ENCODE assay signal across 20 mouse cellular contexts in genomic region chr10:96847028-96847427, GRCm38 (mm10).
DNase-seq lines count a peak whose midpoint lies in the region; ATAC-seq and TF ChIP-seq lines count a peak whose summit lies in the region.
"Had no signal": no experiment of that assay in that cellular context is flagged by ENCODE, and none has a peak within 500 bp of the region (broad histone marks: within the 10 kb centered on the region; RNA-seq: fewer than 3 reads in every experiment).

No protein-coding gene starts in this region.

- no peak overlapping the region for H3K4me3 ChIP-seq in hindbrain, embryonic 10.5 days
- no peak overlapping the region for H3K4me3 ChIP-seq in hindbrain, embryonic 14.5 days (replicated peaks; ENCODE audit: low read length)
- no peak overlapping the region for H3K4me3 ChIP-seq in brown adipose tissue, adult 24 weeks (ENCODE audit: insufficient read depth, low read depth, low read length)
- H3K4me3 ChIP-seq in forebrain, postnatal 0 days (ENCODE audit: low read depth, low read length): no peak overlapping the region
- H3K4me3 ChIP-seq: embryonic facial prominence, embryonic 12.5 days; heart, embryonic 12.5 days; hindbrain, embryonic 13.5 days; left cerebral cortex, adult 2 months; limb, embryonic 15.5 days had no signal

- peaks cover 12% of the 10 kb centered on the region; the same call in 1 of the 2 replicates for H3K4me1 ChIP-seq in hindbrain, embryonic 10.5 days (replicated peaks)
- H3K4me1 ChIP-seq in hindbrain, embryonic 14.5 days (replicated peaks; ENCODE audit: control insufficient read depth, insufficient read depth, low read length): no peaks in the 10 kb centered on the region; the same call in 1 of the 2 replicates
- peaks cover 5% of the 10 kb centered on the region; the same call in 1 of the 2 replicates for H3K4me1 ChIP-seq in brown adipose tissue, adult 24 weeks (ENCODE audit: control insufficient read depth, insufficient read depth, insufficient read length, low read length)
- H3K4me1 ChIP-seq in forebrain, postnatal 0 days (ENCODE audit: insufficient read depth): 0 out of 2 replicates have a peak, but pooled peaks cover 7% of the 10 kb centered on the region
- H3K4me1 ChIP-seq: embryonic facial prominence, embryonic 12.5 days; hindbrain, embryonic 13.5 days; limb, embryonic 15.5 days had no signal

- H3K27ac ChIP-seq in hindbrain, embryonic 10.5 days: peak overlapping the region; percentile 59
- no peak overlapping the region for H3K27ac ChIP-seq in hindbrain, embryonic 14.5 days
- peak overlapping the region; percentile 77 for H3K27ac ChIP-seq in brown adipose tissue, adult 24 weeks (replicated peaks; ENCODE audit: low read depth, low read length)
- peak overlapping the region; percentile 21 for H3K27ac ChIP-seq in forebrain, postnatal 0 days (ENCODE audit: low read depth, low read length)
- H3K27ac ChIP-seq: embryonic facial prominence, embryonic 12.5 days; hindbrain, embryonic 13.5 days; left cerebral cortex, adult 2 months; limb, embryonic 15.5 days; liver, embryonic 14.5 days had no signal

- TF ChIP-seq CTCF in forebrain, postnatal 0 days (IDR thresholded peaks at IDR 0.05; ENCODE audit: low read depth): no peak

- H3K9ac ChIP-seq in hindbrain, embryonic 14.5 days: no peak overlapping the region
- H3K9ac ChIP-seq in forebrain, postnatal 0 days: no peak overlapping the region
- H3K9ac ChIP-seq: embryonic facial prominence, embryonic 12.5 days; heart, embryonic 12.5 days; hindbrain, embryonic 13.5 days; limb, embryonic 15.5 days; liver, embryonic 14.5 days; lung, embryonic 14.5 days had no signal

- no peaks in the 10 kb centered on the region for H3K27me3 ChIP-seq in hindbrain, embryonic 10.5 days (ENCODE audit: insufficient read depth, poor library complexity, severe bottlenecking)
- no peaks in the 10 kb centered on the region for H3K27me3 ChIP-seq in hindbrain, embryonic 14.5 days (ENCODE audit: control insufficient read depth, insufficient read depth, low read length)
- H3K27me3 ChIP-seq in forebrain, postnatal 0 days (ENCODE audit: insufficient read depth, low read length): no peaks in the 10 kb centered on the region
- H3K27me3 ChIP-seq: embryonic facial prominence, embryonic 12.5 days; heart, embryonic 12.5 days; hindbrain, embryonic 13.5 days; limb, embryonic 15.5 days had no signal

- ATAC-seq in hindbrain, embryonic 14.5 days (ENCODE audit: low FRiP score): no peak
- ATAC-seq in forebrain, postnatal 0 days: peak; percentile 51; the same call in 1 of the 2 replicates
- ATAC-seq: inflammation-experienced regulatory T-cells, adult 6 months had no signal

- H3K36me3 ChIP-seq in hindbrain, embryonic 10.5 days: no peaks in the 10 kb centered on the region
- H3K36me3 ChIP-seq in hindbrain, embryonic 14.5 days (replicated peaks; ENCODE audit: control insufficient read depth, insufficient read depth): no peaks in the 10 kb centered on the region
- no peaks in the 10 kb centered on the region for H3K36me3 ChIP-seq in forebrain, postnatal 0 days (ENCODE audit: insufficient read depth)
- H3K36me3 ChIP-seq: embryonic facial prominence, embryonic 12.5 days; heart, embryonic 12.5 days; hindbrain, embryonic 13.5 days; limb, embryonic 15.5 days had no signal

- H3K9me3 ChIP-seq in hindbrain, embryonic 10.5 days: no peaks in the 10 kb centered on the region
- no peaks in the 10 kb centered on the region for H3K9me3 ChIP-seq in hindbrain, embryonic 14.5 days (ENCODE audit: control insufficient read depth, low read length)
- no peaks in the 10 kb centered on the region for H3K9me3 ChIP-seq in forebrain, postnatal 0 days (ENCODE audit: low read length)
- H3K9me3 ChIP-seq: limb, embryonic 15.5 days had no signal

- intact Hi-C loops in left cerebral cortex, postnatal 36 days (cut with DNase I): no loop called here

- WGBS in hindbrain, embryonic 10.5 days: 52% methylated on average over 6 of the region's 6 CpGs
- WGBS in hindbrain, embryonic 14.5 days: 22% methylated on average over 6 of the region's 6 CpGs
- WGBS in forebrain, postnatal 0 days: 18% methylated on average over 6 of the region's 6 CpGs

- no peak for DNase-seq in hindbrain, embryonic 10.5 days (ENCODE audit: low spot score)
- DNase-seq in hindbrain, embryonic 14.5 days (ENCODE audit: low spot score): no peak
- no peak for DNase-seq in forebrain, postnatal 0 days
- DNase-seq in spleen, postnatal 14 days (ENCODE audit: low spot score in 2 of 2): no peak
- no peak for DNase-seq in left cerebral cortex, postnatal 36 days (ENCODE audit: low spot score in 2 of 2)
- no peak for DNase-seq in adrenal gland, adult 2 months
- DNase-seq: adrenal gland, postnatal 25 days; gastrocnemius, postnatal 10 days; heart, postnatal 10 days; kidney, postnatal 4 days; lung, embryonic 14.5 days; thymus, postnatal 25 days had no signal

- H3K4me2 ChIP-seq in hindbrain, embryonic 14.5 days (replicated peaks): no peak overlapping the region
- H3K4me2 ChIP-seq in forebrain, postnatal 0 days (ENCODE audit: low read depth): no peak overlapping the region
- H3K4me2 ChIP-seq: embryonic facial prominence, embryonic 12.5 days; heart, embryonic 12.5 days; hindbrain, embryonic 13.5 days; limb, embryonic 15.5 days; lung, embryonic 14.5 days had no signal
